Mouse (Mus musculus) thymus, postnatal 4 days (tissue): ENCODE measurements around the gene Flywch1.

Source experiments
- DNase-seq: peaks from one replicate; pipeline ENCODE4 v3.0.0; 2021

Flywch1 gene

DNA sequence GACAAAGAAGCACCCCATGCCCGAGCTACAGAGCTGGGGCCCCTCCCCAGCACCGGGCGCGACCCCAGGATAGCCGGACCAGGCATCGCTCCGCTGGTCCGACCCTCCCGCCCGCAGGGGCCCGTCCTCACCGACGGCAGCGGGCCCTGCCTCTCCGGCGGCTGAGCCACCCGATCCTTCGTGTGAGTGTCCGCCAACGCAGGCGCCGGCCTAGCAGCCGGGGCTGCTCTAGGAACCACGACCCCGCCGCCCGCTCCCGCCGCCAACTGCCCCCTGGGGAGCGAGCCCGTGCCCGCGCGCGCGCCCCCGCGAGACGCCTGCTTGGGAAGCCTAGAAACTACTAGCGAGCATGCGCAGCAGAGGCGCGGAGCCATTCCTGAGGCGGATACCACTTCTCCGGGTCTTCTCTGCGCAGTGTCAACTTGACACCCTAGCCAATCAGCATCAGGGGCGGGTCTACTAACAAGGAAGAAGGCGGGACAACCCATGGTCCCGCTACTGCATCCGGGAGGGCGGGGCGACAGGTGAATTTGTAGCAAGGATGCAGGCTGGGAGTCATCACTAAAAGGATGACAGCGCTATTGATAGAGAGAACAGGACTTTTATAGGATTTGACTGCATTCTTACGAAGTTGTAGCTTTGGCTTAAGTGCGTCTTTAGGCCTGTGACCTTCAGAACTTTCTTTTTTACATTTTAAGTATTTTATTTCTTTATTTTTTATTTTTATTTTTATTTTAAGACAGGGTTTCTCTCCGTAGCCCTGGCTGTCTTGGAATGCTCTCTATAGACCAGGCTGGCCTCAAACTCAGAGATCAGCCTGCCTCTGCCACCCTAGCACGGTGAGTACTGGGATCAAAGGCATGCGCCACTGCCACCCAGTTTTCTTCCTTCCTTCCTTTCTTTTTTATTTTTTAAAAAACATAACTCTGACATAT is at the start of gene Flywch1:
Flywch1 (minus strand) TSS at position 319 of the 935 bp plus-strand sequence.
- DNase-seq, result peak; percentile 97

DNA sequence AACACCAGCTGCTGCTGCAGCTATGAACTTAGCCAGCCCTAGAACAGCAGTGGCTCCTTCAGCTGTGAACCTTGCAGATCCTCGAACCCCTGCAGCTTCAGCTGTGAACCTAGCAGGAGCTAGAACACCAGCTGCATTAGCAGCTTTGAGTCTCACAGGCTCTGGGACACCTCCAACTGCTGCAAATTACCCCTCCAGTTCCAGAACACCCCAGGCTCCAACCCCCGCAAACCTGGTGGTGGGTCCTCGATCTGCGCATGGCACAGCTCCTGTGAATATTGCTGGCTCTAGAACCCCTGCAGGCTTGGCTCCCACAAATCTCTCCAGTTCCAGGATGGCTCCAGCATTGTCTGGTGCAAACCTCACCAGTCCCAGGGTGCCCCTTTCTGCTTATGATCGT is 49.3 kb upstream of the Flywch1 start:
- DNase-seq, result no peak

DNA sequence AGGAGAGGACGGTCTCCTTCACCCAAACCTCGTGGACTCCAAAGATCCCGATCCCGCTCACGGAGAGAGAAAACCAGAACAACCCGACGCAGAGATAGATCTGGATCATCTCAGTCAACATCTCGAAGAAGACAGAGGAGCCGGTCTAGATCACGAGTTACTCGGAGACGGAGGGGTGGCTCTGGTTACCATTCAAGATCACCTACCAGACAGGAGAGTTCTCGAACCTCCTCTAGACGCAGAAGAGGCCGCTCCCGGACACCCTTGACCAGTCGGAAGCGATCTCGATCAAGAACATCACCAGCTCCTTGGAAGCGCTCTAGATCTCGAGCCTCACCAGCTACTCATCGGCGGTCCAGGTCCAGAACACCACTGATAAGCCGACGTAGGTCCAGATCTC is 47.8 kb upstream of the Flywch1 start:
- DNase-seq, result no peak

DNA sequence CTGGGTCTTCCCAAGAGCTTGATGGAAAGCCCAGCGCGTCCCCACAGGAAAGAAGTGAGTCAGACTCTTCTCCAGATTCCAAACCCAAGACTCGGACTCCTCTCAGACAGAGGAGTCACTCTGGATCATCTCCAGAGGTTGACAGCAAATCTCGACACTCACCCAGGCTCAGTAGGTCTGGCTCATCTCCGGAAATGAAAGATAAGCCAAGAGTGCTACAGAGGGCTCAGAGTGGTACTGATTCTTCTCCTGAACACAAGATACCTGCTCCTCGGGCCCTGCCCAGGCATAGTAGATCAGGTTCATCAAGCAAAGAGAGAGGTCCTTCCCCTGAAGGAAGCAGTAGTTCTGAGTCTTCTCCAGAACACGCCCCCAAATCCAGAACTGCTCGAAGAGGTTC is 47.2 kb upstream of the Flywch1 start:
- no peak for DNase-seq

DNA sequence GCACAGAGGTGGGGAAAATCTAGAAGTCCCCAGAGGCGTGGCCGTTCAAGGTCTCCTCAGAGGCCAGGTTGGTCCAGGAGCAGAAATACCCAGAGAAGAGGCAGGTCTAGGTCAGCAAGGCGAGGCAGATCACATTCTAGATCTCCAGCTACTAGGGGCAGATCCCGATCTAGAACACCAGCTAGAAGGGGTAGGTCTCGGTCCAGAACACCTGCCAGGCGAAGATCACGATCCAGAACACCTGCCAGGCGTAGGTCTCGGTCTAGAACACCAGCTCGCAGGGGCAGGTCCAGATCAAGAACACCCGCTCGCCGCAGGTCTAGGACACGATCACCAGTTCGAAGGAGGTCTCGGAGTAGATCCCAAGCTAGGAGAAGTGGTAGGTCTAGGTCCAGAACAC is 44.2 kb upstream of the Flywch1 start:
- no peak for DNase-seq

DNA sequence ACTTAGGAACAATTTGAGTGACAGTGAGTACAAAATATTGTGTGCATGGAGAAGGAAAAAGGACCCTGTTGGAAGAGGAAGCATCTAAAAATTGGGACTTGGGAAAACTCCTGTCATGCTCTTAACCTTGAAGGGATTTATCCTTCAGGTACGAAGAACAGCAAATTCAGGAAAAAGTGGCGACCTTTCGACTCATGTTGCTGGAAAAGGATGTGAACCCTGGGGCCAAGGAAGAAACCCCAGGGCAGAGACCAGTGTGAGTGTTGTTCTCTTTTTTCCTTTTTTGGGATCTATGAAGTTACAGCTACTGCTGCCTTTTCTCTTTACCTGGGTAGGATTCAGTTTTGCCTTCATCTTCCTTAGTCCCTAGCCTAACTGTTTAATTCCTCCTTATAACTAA is 36.5 kb upstream of the Flywch1 start:
- DNase-seq, result no peak

DNA sequence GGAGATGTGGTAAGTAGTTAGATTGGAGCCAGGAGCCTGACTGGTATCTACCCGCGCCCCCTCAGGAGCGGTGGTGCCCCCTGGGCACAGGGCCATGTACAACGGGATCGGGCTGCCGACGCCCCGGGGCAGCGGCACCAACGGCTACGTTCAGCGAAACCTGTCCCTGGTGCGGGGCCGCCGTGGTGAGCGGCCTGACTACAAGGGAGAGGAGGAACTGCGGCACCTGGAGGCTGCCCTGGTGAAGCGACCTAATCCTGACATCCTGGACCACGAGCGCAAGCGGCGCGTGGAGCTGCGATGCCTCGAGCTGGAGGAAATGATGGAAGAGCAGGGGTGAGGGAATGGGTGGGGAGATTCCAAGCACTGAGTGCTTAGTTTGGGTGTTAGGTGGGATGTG is 35.5 kb upstream of the Flywch1 start:
- DNase-seq, result peak; percentile 37

DNA sequence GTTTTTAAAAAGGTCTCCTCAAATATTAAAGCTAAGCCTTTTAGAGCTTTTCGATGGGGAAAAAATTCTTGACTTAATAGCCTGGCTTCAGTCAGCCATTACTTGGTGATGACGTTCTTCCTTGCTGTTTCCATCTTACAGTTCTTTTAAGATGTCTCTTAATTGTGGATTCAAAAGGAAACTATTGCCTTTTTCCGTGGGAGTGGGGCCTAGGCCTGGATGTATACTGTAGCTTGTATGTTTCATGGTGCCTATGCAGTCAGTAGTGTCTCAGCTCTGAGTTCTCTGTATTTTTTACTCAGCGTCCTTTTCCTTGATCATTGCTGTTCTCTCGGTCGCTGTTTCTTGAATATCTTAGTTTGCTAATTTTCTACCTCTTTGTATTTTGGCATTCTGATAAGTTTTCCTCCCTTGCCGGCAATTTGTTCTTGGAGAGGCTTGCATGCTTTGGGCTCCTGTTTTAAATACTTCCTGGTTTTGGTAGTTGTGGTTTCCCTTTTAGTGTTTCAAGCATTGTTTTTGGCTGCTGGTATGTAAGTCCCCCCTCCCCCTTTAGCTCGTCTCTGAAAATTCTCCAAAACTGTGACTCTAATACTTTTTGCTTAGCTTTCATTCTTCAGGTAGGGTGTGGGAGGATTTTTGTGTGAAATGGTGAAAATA is 33.2 kb upstream of the Flywch1 start:
- DNase-seq, result no peak

DNA sequence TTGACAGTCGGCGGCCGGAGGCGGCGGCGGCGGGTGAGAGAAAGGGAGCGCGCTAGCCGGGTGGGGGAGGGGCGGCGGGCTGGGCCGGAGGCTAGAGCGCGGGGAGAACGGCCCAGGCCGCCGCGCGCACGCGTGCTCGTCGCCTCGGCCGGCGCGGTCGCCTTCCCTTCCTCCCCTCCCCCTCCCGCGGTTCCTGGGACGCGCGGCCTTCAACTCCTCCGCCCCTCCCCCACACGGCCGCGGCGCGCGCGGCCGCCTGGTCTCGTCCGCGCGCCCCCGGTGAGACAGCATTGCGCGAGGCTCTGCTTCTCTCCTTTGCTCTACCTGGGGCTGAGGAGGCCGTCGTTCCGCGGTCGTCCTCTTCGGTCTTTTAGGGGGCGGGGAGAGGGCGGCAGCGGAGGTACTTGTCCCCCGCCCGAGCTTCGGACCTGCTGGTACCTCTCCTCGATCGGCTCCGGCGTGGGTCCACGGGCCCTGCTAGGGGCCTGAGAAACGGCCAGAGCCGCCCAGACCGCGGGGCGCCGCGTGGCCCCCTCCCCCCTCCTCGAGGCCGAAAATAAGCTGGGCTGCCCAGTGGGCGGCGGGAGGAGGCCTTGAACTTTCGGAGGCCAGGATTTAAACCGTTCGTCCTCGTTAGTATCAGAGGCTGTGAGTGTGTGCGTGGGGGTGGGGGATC is 32.1 kb upstream of the Flywch1 start:
- DNase-seq, result peak; percentile 90

DNA sequence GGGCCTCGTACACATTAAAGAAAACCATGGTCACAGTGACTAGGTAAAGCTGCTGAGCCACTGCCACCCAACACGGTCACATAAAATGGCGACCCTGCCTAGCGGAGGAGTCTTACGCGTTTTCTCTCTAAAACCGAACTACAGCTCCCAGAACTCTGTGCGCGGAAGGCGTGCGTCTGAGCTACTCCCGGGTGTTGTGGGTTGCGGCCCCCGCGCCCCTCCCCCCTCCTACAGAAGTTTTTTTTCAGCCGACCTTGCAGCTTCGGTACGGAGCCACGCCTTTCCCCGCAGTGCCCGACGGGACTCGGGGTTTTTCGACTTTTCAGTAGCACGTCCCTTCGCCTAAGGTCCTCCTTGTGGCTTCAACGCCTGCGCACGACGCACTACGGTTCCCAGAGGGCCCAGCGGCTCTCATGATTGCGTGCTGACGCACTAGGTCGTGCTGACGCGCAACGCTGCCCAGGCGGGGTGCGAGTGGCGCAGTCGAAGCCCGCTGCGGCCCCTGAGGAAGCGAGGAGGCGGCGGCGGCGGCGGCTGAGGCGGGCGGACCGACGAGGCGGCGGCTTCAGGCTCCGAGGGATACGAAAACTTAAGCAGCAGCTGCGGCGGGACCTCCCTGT is 31.5 kb upstream of the Flywch1 start:
- DNase-seq, result peak; percentile 96

DNA sequence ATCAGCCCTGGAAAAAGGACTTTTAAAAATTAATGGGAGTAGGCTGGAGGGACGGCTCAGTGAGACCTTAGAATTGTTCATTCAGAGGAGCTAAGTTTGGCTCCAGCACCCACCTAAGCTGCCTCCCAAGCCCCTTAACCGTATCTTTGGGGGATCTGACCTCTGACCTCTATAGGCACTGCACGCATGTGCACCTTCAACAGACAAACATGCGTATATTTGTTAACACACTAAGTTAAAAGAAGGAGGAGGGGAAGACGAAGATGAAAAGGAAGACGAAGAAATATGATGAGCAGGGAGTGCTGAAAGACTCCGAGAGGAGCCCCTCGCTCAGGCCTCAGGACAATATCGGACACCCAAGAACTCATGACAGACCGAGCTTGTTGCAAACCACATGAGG is 30.2 kb upstream of the Flywch1 start:
- DNase-seq, result no peak

DNA sequence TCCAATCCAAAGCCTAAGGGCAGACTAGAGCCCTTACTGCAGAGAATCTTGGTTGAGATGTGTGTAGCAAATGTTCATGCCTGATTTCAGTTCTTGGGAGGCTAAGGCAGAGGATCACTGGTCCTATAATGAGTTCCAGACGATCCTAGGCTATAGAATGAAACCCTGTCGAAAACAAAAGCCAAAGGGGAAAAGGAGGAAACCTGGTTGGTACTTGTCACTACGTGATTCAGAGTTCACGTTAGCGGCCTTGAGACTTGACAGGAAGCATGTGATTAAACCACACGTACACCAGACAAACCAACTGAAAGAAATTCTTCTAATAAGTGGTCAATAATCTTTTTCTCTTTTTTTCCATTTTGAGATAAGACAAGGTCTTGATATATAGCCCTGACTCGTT is 25.9 kb upstream of the Flywch1 start:
- DNase-seq, result no peak

DNA sequence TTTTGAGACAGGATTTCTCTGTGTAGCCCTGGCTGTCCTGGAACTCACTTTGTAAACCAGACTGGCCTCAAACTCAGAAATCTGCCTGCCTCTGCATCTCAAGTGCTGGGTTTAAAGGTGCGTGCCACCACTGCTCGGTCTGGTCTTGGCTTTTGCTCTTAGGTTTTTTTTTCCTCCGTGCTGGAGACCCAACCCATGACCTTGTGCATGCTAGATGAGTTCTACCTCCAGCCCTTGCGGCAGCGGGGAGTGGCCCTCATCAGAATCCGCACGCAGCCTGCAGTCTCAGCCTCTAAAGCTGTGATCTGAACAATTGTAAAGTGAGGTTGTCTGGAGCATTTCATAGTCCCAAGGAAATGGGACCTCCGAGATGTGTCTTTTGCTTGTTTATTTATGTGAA is 23.9 kb upstream of the Flywch1 start:
- DNase-seq, result no peak

DNA sequence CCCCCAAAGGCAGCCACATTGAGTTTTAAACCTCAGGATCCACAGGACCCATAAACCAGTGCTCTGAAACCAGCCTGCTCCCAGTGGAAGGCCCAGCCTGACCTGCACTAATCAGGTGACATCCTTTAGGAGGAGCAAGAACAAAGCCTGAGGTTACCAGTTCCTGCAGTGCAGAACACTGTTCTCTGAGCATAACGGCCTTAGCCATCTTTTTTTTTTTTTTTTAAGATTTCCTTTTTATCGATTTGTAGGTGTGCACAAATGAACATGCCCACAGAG is 19.6 kb upstream of the Flywch1 start:
- peak; percentile 38 for DNase-seq

DNA sequence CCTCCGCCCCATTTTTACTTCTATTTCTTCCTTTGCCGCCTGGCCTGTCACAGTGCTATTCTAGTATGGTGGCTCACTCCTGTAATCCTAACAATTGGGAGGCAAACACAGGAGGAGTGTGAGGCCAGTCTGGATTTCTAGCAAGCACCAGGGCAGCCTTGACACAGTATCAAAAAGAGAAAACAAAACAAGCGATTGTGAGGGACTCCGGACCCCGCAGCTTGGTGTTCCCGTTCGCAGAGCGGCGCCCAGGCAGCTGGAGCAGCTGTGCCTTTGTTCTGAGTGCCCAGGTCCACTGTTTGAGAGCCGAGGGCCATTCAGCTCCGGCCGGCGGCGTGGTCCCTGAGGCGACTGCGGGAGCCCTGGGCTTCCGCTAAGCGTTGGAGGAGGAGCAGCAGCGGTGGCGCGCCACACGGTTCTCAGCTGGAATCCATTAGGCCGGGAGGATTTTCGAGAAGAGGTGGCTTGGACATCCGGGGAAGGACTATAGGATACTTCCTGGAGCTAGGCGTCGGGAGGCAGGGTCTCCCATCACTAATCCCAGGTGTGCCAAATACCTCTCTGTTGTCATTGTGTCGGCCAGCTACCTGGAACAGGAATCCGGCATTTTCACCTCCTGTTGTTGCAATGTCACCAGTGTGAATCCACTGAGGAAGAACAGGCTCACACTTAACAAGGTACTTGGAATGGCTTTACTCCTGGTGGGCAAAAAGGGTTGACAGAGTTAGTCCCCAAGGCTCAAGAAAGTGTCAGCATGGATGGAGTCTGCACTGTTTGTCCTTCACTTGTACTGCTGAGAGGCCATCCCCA is 19.1 kb upstream of the Flywch1 start, which contains the start of gene Srrm2:
Srrm2 (plus strand) TSS at position 264 of the 810 bp plus-strand sequence.
- peak; percentile 69 for DNase-seq

DNA sequence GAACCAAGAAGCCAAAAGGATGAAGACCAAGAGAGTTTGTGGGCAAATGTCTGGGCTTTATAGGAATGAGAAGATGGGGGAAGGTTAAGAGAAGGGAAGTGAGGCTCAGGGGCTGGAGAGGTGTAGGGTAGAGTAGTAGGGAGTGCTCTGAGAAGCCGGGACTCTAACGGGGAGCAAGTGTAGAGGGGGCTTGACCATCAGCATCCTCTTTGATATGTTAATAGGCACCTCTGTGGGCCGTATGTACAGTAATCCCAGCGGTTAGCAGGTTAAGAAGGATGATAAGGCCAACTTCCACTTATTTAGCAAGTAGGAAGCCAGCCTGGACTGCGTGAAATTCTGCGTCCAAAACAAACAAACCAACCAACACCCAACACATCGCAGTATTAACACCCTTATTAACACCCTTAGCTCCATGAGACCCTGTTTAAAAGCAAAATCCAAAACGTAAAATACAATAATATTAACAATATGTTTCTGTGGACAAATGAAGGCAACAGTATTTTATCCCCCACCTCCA is 18.4 kb upstream of the Flywch1 start:
- no peak for DNase-seq

DNA sequence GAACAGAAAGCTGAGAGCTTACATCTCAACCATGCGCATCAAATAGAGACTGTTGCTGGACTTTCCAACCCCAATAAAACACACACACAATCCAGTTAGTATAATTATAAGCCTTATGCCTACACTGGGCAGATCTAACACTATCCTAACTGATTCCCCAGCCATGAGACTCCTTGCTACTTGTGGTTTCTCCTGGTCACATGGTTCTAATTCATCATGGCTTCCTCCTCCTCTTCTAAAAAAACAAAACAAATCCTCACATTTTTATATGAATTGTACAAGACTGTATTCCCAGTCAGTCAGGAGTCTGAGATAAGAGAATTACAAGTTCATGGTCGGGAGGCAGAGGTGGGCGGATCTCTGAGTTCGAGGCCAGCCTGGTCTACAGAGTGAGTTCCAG is 17.6 kb upstream of the Flywch1 start:
- DNase-seq, result no peak

DNA sequence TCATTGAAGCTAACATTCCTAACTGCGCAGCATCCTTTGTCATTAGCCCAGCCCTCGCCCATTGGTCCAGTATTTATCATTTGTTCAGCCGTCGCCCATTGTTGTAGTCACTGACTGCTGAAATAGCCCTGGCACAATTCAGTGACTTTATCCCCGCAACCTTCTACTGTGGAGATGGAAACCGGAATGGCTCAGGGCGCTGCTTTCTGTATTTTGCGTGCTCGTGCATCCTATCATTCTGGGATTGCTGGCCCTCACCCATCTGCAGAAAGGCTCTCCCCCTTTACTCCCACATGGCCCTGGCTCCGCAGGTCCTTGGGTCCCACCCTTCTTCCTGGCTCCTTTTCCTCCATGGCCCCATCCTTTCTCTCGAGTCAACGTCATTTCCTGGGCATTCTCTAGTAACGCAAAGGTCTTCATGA is 15.1 kb upstream of the Flywch1 start:
- no peak for DNase-seq

DNA sequence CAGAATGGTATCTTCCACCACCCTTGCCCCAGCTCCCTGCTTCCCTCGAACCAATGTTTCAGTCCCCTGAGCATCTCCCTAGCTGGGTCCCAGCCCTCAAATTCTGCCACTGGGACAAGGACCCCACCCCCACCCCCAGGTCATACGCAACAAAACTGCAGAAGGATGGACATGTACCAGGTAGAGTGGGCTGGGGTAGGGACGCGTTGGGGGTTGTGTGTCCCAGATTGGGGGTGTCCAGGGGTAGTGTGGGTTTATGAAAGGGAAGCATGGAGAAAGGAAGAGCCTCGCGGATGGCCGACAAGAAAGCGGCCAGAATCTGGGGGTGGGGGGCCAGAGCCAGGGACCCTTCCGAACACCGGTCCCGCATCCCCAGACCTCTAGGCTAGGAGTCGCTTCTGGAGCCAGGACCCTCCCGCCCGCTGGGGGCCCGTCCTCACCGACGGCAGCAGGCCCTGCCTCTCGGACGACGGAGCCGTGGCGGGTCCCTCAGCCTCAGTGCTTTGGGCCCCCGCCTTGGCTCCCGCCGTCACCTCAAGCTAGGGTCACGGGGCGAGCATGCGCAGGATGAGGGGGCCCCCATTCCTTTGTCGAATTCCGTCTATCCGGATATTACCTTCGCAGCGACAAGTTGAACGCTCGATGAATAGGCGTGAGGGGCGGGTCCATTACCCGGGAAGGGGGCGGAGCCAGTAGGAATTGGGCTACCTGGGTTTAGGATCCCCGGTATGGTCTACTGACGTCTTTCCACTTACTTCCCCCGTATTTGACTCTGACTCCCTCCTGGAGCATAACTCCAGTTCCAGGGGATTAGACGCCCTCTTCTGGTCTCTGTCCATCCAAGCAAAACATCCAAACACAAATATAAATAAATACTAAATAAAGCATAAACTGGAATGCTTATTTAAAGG is 14.4 kb upstream of the Flywch1 start, which contains the start of gene Flywch2:
Flywch2 (minus strand) TSS at position 521 of the 911 bp plus-strand sequence.
- peak; percentile 84 for DNase-seq

DNA sequence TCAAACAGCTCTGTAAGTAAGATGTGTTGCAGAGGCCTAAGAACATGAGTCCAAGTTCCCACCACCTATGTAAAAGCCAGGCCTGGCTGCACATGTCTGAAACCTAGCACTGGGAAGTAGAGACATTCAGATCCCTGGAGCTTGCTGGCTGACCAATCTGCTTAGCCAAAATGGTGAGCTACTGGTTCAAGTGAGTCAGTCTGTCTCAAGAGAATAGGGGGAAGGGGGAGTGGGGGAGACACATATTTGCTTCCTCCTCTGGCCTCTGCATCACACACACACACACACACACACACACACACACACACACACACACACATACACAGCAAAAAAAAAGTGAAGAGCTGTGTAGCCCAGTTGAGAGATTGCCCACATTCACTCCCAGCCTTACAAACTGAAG is 11.9 kb upstream of the Flywch1 start:
- DNase-seq, result no peak

DNA sequence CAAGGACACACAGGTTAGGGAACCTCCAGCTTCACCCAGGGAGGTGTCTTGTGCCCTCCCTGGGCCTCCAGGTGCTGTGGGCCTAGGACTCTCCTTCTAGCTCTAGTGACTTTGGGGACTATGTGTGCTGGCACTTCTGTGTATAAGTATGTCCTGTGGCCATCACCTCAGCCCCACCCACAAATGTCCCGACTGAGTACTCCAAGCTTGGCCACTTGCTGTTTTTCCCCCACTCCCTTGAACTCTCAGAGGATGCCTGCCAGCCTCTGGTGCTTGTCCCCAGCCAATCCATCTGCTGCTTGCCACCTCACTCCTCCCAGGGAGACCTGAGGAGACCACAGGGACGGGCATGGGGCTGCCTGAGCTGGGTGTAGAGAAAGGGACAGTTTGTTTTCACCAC is 7.0 kb upstream of the Flywch1 start:
- no peak for DNase-seq
